Mouse (Mus musculus) lung, adult 2 months (tissue): ENCODE data around the gene Hacd3. TPM values are rescaled to one million over a fixed set of nuclear protein-coding genes. Genes with fewer than 3 reads are reported as not detected.

ENCODE experiments used
- DNase-seq: peaks from one replicate; pipeline ENCODE4 v3.0.0; 2022
- H3K4me1 ChIP-seq: fragments of 200-500 bp; 2 replicates; pipeline ENCODE4 v1.6.1; 2011; ENCODE audit warnings: low read length; ENCODE audit not compliant: control insufficient read depth, insufficient read depth
- H3K4me3 ChIP-seq: fragments of 200-500 bp; replicated peaks from 2 replicates; pipeline ENCODE3; 2011; ENCODE audit warnings: low read depth, mild to moderate bottlenecking, control low read depth, low read length; ENCODE audit errors: extremely low read depth
- CTCF ChIP-seq: fragments of 200-500 bp; IDR thresholded peaks from 2 replicates; pipeline ENCODE4 v1.5.1; 2011; ENCODE audit warnings: mild to moderate bottlenecking, low read length, control low read depth; ENCODE audit not compliant: insufficient read depth
- POLR2A ChIP-seq: fragments of 200-500 bp; IDR thresholded peaks from 2 replicates; pipeline ENCODE4 v1.6.1; 2011; ENCODE audit warnings: low read depth, mild to moderate bottlenecking, control low read depth, low read length, borderline replicate concordance; ENCODE audit errors: extremely low read depth
- WGBS: fragments of 180-500 bp; shearing (Covaris S2); methylation state at CpG from one replicate; pipeline ENCODE4 v1.1.7; 2018; 5-methylcytosine and 5-hydroxymethylcytosine counted together
- polyA plus RNA-seq: library from polyadenylated mRNA; depleted of rRNA; stranded (reverse); fragments of >200 nt; gene quantifications from 2 replicates; pipeline ENCODE4 v1.2.3, GENCODE M21; 2012

Gene Hacd3
- polyA plus RNA-seq, 1 experiment = 54.7 TPM

DNA sequence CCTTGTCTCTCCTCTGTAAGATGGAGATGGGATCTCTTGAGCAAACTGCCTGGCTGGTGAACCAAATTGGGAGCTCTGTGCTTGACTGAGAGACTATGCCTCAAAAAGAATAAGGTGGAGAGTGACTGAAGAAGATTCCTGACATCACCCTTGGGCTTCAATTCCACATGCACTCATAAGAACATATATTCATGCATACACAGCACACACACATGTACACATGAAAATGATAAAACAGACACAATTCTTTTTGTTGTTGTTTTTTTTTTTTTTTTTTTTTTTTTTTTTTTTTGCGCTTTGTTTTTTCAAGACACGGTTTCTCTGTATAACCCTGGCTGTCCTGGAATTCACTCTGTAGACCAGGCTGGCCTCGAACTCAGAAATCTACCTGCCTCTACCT, 64.2 kb downstream of the Hacd3 start:
- WGBS = 85% methylated on average over 3 of the region's 3 CpGs
- TF ChIP-seq CTCF (no peak), POLR2A (no peak)
- no peak for DNase-seq
- H3K4me3 ChIP-seq = no peak overlapping the region
- 0 out of 2 replicates have a peak, but pooled peaks cover 4% of the 10 kb centered on the region for H3K4me1 ChIP-seq

- WGBS = 15% methylated on average over 12 of the region's 12 CpGs
- H3K4me3 ChIP-seq = no peak overlapping the region
- no peak for TF ChIP-seq POLR2A
- TF ChIP-seq CTCF = no peak
- H3K4me1 ChIP-seq = no peaks in the 10 kb centered on the region
- DNase-seq = no peak
Measured at GRCm38 (mm10) chr9:64956337-64956736, 65.2 kb downstream of the Hacd3 start.

- 50% methylated on average over 7 of the region's 7 CpGs for WGBS
- no peak overlapping the region for H3K4me3 ChIP-seq
- DNase-seq = no peak
- no peaks in the 10 kb centered on the region for H3K4me1 ChIP-seq
- TF ChIP-seq POLR2A (no peak), CTCF (no peak)
Measured at GRCm38 (mm10) chr9:64953190-64953589, 68.3 kb downstream of the Hacd3 start.

DNA sequence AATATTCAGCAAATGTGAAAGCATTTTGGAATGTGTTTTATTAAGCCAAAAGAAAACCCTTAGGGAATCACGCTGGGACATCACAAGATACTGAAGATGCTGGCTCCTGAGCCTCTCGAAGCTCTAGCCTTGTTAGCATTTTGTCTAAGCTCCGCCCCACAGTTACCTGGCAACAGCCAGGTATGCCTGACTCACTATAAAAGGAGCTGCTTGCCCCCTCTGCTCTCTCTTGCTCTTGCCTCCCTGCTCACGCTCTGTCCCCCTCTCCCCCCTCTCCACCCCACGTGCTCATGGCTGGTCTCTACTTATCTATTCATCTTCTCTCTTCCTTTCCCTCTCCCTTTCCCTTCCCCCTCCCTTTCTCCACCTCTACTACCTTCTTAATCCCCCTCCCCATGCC, 69.4 kb downstream of the Hacd3 start:
- Histone ChIP-seq H3K4me3 (no peak overlapping the region), H3K4me1 (no peaks in the 10 kb centered on the region)
- no peak for DNase-seq
- TF ChIP-seq CTCF = no peak
- no peak for TF ChIP-seq POLR2A
- WGBS = 22% methylated on average over 5 of the region's 5 CpGs

DNA sequence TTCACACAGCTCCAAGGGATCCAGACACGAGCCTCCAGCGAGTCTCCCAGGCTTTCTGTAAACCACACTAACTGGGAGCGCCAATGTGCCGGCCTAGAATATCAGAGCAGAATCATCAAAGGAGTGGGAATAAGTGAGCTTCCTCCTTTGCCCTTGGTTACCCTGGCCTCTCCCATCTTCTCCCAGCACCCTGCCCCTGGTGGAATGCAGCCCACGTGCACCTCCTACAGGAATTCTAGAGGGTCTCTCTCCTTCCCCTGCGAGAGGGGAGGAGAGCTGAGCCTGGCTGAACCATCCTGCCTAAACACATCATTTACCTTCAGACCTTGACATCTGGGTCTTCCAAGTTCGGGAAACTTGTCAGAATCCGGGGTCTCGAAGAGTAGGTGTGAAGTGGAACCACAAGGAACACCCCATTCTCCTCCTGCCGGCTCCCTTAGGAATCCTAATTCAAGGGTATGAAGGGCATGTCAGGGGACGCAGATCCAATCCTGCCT, 70.3 kb downstream of the Hacd3 start, which contains the start of gene Slc24a1:
Gene Slc24a1 (minus strand): TSS at position 447 of the 497 bp plus-strand sequence.
- WGBS = 42% methylated on average over 11 of the region's 11 CpGs
- TF ChIP-seq CTCF (no peak), POLR2A (no peak)
- no peak for DNase-seq
- H3K4me3 ChIP-seq = no peak within 1 kb of the TSS
- no peaks in the 10 kb centered on the region for H3K4me1 ChIP-seq

DNA sequence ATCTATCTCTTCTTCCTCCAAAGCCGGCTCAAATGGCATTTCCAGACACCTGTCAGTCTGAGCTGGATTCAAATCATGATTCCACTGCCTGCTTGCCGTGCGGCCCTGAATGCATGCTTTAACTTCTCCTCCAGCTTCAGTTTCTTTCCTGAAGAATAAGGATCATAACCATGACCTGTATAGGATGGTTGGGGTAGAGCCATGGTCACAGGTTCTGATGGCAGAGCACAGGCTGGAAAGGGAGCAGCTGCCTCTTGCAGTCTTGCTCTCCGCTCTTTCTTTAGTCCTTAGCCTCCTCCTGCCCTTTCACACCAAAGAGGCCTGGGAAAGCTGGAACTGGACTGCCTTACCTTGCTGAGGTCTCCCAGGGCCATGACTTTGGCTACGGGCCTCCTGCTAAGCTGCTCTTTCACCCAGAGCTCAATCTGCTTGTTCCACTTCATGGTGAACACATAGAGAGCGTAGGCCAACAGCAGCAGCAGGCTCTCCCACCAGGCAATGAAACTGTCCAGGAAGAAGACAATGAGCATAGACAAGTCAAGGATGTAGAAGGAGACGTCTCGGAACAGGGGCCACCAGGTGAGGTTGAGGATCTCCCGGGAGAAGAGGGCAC, 73.9 kb downstream of the Hacd3 start:
- DNase-seq = no peak
- TF ChIP-seq POLR2A (no peak), CTCF (no peak)
- Histone ChIP-seq H3K4me3 (no peak overlapping the region), H3K4me1 (no peaks in the 10 kb centered on the region)
- 85% methylated on average over 9 of the region's 9 CpGs for WGBS

GRCm38 (mm10) chr9:64943997-64944396, 77.5 kb downstream of the Hacd3 start:
- TF ChIP-seq POLR2A = no peak
- no peak for TF ChIP-seq CTCF
- DNase-seq = no peak
- no peak overlapping the region for H3K4me3 ChIP-seq
- WGBS = 57% methylated on average over 11 of the region's 11 CpGs
- H3K4me1 ChIP-seq = peaks cover 2% of the 10 kb centered on the region; the same call in 1 of the 2 replicates

GRCm38 (mm10) chr9:64941650-64942049, 79.8 kb downstream of the Hacd3 start:
- H3K4me3 ChIP-seq = no peak overlapping the region
- WGBS = 77% methylated on average over 4 of the region's 4 CpGs
- peaks cover 2% of the 10 kb centered on the region; the same call in 1 of the 2 replicates for H3K4me1 ChIP-seq
- no peak for DNase-seq
- no peak for TF ChIP-seq POLR2A
- TF ChIP-seq CTCF = no peak

- Histone ChIP-seq H3K4me1 (peaks cover 2% of the 10 kb centered on the region; the same call in 1 of the 2 replicates), H3K4me3 (no peak overlapping the region)
- 45% methylated on average over 11 of the region's 11 CpGs for WGBS
- DNase-seq = no peak
- TF ChIP-seq POLR2A = no peak
- no peak for TF ChIP-seq CTCF
Measured at GRCm38 (mm10) chr9:64940731-64941346, 80.7 kb downstream of the Hacd3 start.

DNA sequence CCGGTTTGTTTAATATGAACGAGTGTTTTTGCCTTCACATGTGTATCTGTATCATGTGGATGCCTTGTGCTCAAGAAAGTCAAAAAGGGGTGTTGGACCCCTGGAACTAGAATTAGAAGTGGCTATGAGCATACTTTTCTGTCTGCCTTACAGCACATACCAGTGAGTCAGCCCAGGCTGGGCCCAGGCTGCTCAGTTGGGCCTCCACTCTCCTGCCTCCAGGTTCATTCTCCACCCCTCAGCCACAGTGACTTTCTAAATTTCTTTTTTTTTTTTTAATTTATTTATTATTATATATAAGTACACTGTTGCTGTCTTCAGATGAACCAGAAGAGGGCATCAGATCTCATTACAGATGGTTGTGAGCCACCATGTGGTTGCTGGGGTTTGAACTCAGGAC, 81.7 kb downstream of the Hacd3 start:
- 77% methylated on average over 2 of the region's 2 CpGs for WGBS
- TF ChIP-seq POLR2A (no peak), CTCF (no peak)
- no peak for DNase-seq

More for the DNA sequence above, 81.7 kb downstream of the Hacd3 start:
- Histone ChIP-seq H3K4me3 (no peak overlapping the region), H3K4me1 (peaks cover 2% of the 10 kb centered on the region; the same call in 1 of the 2 replicates)
